ENCODE assay signal across 12 mouse cellular contexts in the genomic region with DNA sequence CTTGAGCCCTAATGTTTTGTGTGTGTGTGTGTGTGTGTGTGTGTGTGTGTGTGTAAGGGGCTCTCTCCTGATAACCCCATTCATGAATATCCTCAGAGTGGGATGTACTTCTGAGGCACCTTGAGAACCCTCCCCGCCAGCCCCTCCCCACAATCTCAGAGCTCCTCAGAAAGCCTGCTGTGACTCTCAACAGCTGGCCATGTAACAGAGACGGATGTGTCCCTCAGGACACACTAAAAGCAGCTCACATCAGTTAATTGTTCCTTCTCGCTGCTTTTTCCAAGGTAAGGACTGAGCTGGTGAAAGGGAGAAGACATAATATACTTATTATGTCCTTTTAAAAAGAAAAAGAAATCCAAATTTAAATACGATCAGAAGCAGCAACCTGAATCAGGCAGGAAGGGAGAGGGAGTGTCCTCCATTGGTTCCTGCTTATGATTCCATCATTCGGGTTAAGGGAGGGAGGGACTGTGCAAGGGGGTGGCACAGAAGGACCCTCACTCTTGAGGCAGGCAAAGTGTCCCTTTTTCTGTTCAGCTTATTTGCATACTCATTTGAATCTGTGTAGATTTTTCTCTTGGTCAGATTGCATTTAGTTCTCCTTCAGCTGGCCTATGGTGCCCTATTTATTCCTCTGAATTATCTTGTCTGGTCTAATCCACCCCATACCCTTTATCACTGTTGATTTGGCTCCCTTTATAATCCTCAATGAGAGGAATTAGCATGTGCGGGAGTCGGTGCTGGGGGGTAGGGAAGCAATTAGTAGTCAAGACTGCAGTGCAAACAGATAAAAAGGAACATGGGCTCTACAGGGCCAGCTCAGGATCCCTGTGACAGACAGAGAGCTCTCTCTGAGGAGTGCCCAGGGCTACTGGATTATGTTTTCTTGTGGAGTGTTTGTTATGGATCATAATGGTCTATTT. TPM values are rescaled to one million over a fixed set of nuclear protein-coding genes. Genes with fewer than 3 reads are reported as not detected.
DNase-seq lines count a peak whose midpoint lies in the region; ATAC-seq and TF ChIP-seq lines count a peak whose summit lies in the region.
"Had no signal": no experiment of that assay in that cellular context is flagged by ENCODE, and none has a peak within 500 bp of the region (broad histone marks: within the 10 kb centered on the region; RNA-seq: fewer than 3 reads in every experiment).

No protein-coding gene starts in this region.

- H3K4me1 ChIP-seq in forebrain, embryonic 11.5 days (replicated peaks; ENCODE audit: control insufficient read depth, insufficient read depth, low read length): peaks cover 2% of the 10 kb centered on the region; the same call in 1 of the 2 replicates
- H3K4me1 ChIP-seq in hindbrain, embryonic 15.5 days (replicated peaks): peaks cover 28% of the 10 kb centered on the region
- peaks cover 23% of the 10 kb centered on the region for H3K4me1 ChIP-seq in neural tube, embryonic 12.5 days
- no peaks in the 10 kb centered on the region for H3K4me1 ChIP-seq in intestine, embryonic 16.5 days (ENCODE audit: control insufficient read depth, insufficient read depth, low read length)
- 0 out of 2 replicates have a peak, but pooled peaks cover 3% of the 10 kb centered on the region for H3K4me1 ChIP-seq in cerebellum, adult 2 months (ENCODE audit: control insufficient read depth, insufficient read depth, low read length)
- H3K4me1 ChIP-seq: liver, embryonic 12.5 days had no signal

- WGBS in forebrain, embryonic 11.5 days: 23% methylated on average over 7 of the region's 7 CpGs
- 14% methylated on average over 7 of the region's 7 CpGs for WGBS in hindbrain, embryonic 15.5 days
- WGBS in neural tube, embryonic 12.5 days: 18% methylated on average over 7 of the region's 7 CpGs
- WGBS in intestine, embryonic 16.5 days: 32% methylated on average over 7 of the region's 7 CpGs
- WGBS in cerebellum, adult 2 months: 56% methylated on average over 7 of the region's 7 CpGs

- no peaks in the 10 kb centered on the region for H3K36me3 ChIP-seq in forebrain, embryonic 11.5 days (ENCODE audit: control insufficient read depth, insufficient read depth, low read length)
- no peaks in the 10 kb centered on the region for H3K36me3 ChIP-seq in hindbrain, embryonic 15.5 days
- no peaks in the 10 kb centered on the region for H3K36me3 ChIP-seq in neural tube, embryonic 12.5 days
- no peaks in the 10 kb centered on the region for H3K36me3 ChIP-seq in intestine, embryonic 16.5 days (ENCODE audit: control insufficient read depth, insufficient read depth, low read length)
- H3K36me3 ChIP-seq: liver, embryonic 12.5 days had no signal

- H3K4me3 ChIP-seq in forebrain, embryonic 11.5 days (ENCODE audit: low read depth, low read length): no peak overlapping the region
- no peak overlapping the region for H3K4me3 ChIP-seq in hindbrain, embryonic 15.5 days
- H3K4me3 ChIP-seq in neural tube, embryonic 12.5 days: no peak overlapping the region
- no peak overlapping the region for H3K4me3 ChIP-seq in intestine, embryonic 16.5 days (ENCODE audit: low read length)
- no peak overlapping the region for H3K4me3 ChIP-seq in cerebellum, adult 2 months (replicated peaks; ENCODE audit: insufficient read depth, low read depth, low read length)
- H3K4me3 ChIP-seq: liver, embryonic 12.5 days had no signal

- H3K27ac ChIP-seq in forebrain, embryonic 11.5 days (ENCODE audit: low read depth, low read length): peak overlapping the region; percentile 32
- H3K27ac ChIP-seq in hindbrain, embryonic 15.5 days (replicated peaks): peak overlapping the region; percentile 68
- peak overlapping the region; percentile 28; the same call in 1 of the 2 replicates for H3K27ac ChIP-seq in neural tube, embryonic 12.5 days
- H3K27ac ChIP-seq in intestine, embryonic 16.5 days (ENCODE audit: low read length): no peak overlapping the region
- no peak overlapping the region for H3K27ac ChIP-seq in cerebellum, adult 2 months (ENCODE audit: insufficient read depth, low read length)
- H3K27ac ChIP-seq: liver, embryonic 12.5 days had no signal

- no peak for TF ChIP-seq POLR2A in cerebellum, adult 2 months (IDR thresholded peaks at IDR 0.05; ENCODE audit: borderline replicate concordance, insufficient read depth, low read length)

- peak; percentile 78 for ATAC-seq in forebrain, embryonic 11.5 days (replicated peaks; ENCODE audit: low FRiP score)
- peak; percentile 61; the same call in 1 of the 2 replicates for ATAC-seq in hindbrain, embryonic 15.5 days (ENCODE audit: low FRiP score, low read depth)
- peak; percentile 69 for ATAC-seq in neural tube, embryonic 12.5 days (ENCODE audit: low FRiP score, low read depth)
- ATAC-seq in intestine, embryonic 16.5 days: no peak
- ATAC-seq: liver, embryonic 12.5 days had no signal

- DNase-seq in embryo, embryonic 11 days: peak; percentile 37
- no peak for DNase-seq in forebrain, embryonic 11.5 days (ENCODE audit: low spot score)
- no peak for DNase-seq in spleen, adult 18-20 months
- DNase-seq in cerebellum, adult 2 months: no peak
- DNase-seq: adrenal gland, postnatal 10 days; heart, adult 18-20 months; kidney, postnatal 25 days; lung, postnatal 36 days had no signal

- no peaks in the 10 kb centered on the region for H3K9me3 ChIP-seq in forebrain, embryonic 11.5 days (ENCODE audit: control insufficient read depth, low read length)
- no peaks in the 10 kb centered on the region for H3K9me3 ChIP-seq in hindbrain, embryonic 15.5 days
- no peaks in the 10 kb centered on the region for H3K9me3 ChIP-seq in neural tube, embryonic 12.5 days
- H3K9me3 ChIP-seq in intestine, embryonic 16.5 days (ENCODE audit: control insufficient read depth, low read length): no peaks in the 10 kb centered on the region
- H3K9me3 ChIP-seq: liver, embryonic 12.5 days had no signal

- no peak overlapping the region for H3K9ac ChIP-seq in forebrain, embryonic 11.5 days (ENCODE audit: low read length)
- no peak overlapping the region for H3K9ac ChIP-seq in hindbrain, embryonic 15.5 days
- no peak overlapping the region for H3K9ac ChIP-seq in neural tube, embryonic 12.5 days
- H3K9ac ChIP-seq in intestine, embryonic 16.5 days (ENCODE audit: low read depth, low read length): no peak overlapping the region
- H3K9ac ChIP-seq: liver, embryonic 12.5 days had no signal

- H3K4me2 ChIP-seq in forebrain, embryonic 11.5 days (ENCODE audit: low read depth, low read length, severe bottlenecking): no peak overlapping the region
- peak overlapping the region; percentile 14; the same call in 1 of the 2 replicates for H3K4me2 ChIP-seq in hindbrain, embryonic 15.5 days
- H3K4me2 ChIP-seq in neural tube, embryonic 12.5 days (replicated peaks): 0 out of 2 replicates have a peak overlapping the region, but pooled peaks have one; percentile 12
- H3K4me2 ChIP-seq in intestine, embryonic 16.5 days (ENCODE audit: low read depth, low read length): no peak overlapping the region
- H3K4me2 ChIP-seq: liver, embryonic 12.5 days had no signal

- H3K27me3 ChIP-seq in forebrain, embryonic 11.5 days (ENCODE audit: control insufficient read depth, insufficient read depth, low read length): no peaks in the 10 kb centered on the region
- no peaks in the 10 kb centered on the region for H3K27me3 ChIP-seq in hindbrain, embryonic 15.5 days
- 0 out of 2 replicates have a peak, but pooled peaks cover 3% of the 10 kb centered on the region for H3K27me3 ChIP-seq in neural tube, embryonic 12.5 days (replicated peaks)
- H3K27me3 ChIP-seq in intestine, embryonic 16.5 days (replicated peaks; ENCODE audit: control insufficient read depth, insufficient read depth, low read length): no peaks in the 10 kb centered on the region
- H3K27me3 ChIP-seq in cerebellum, adult 2 months (ENCODE audit: control insufficient read depth, insufficient read depth, low read length): no peaks in the 10 kb centered on the region
- H3K27me3 ChIP-seq: liver, embryonic 12.5 days had no signal

- TF ChIP-seq CTCF in cerebellum, adult 2 months (IDR thresholded peaks at IDR 0.05; ENCODE audit: borderline replicate concordance, insufficient read depth, low read depth, low read length): no peak

RNA-seq across cellular contexts. Expression of gene Kcna6, which starts 27.4 kb away (rescaled TPM):
- polyA plus RNA-seq in forebrain, embryonic 11.5 days (2014; fragmentation: Nextera tagmentation; extraction: Ambion mirVana): 3.6 and 4.8 TPM in 2 replicates
- polyA plus RNA-seq in hindbrain, embryonic 15.5 days (2015; fragmentation: Nextera tagmentation; extraction: Ambion mirVana): 22.3 and 24.4 TPM in 2 replicates
- 12.0 and 16.9 TPM in 2 replicates for polyA plus RNA-seq in neural tube, embryonic 12.5 days (2016; fragmentation: Nextera tagmentation; extraction: Ambion mirVana)
- 2.1 and 2.2 TPM in 2 replicates for polyA plus RNA-seq in intestine, embryonic 16.5 days (2015; fragmentation: Nextera tagmentation; extraction: Ambion mirVana)
- polyA plus RNA-seq in cerebellum, adult 2 months (2012; rRNA removed): 44.2 and 47.3 TPM in 2 replicates

Comparison
In these comparisons a context has a peak if more than half of its experiments do, and no peak if none do; other contexts are left out.
1. H3K27ac ChIP-seq: peak in forebrain, embryonic 11.5 days (single experiment), hindbrain, embryonic 15.5 days (single experiment) and neural tube, embryonic 12.5 days (single experiment); none in intestine, embryonic 16.5 days (single experiment) and cerebellum, adult 2 months (single experiment).
2. H3K4me2 ChIP-seq: peak in hindbrain, embryonic 15.5 days (single experiment) and neural tube, embryonic 12.5 days (single experiment); none in forebrain, embryonic 11.5 days (single experiment) and intestine, embryonic 16.5 days (single experiment).